Mouse (Mus musculus): Measurements from ENCODE around the gene Paf1.

The Paf1 gene

GRCm38 (mm10) chr7:28436932-28437570, 44.3 kb downstream of the Paf1 start, which contains the start of gene Gmfg:
Gene Gmfg (plus strand): TSS chr7:28437447.
- DNase-seq, result peak; percentile 95

- no peak for DNase-seq
Measured at GRCm38 (mm10) chr7:28437964-28438363, 45.2 kb downstream of the Paf1 start.

GRCm38 (mm10) chr7:28438771-28439170, 46.0 kb downstream of the Paf1 start:
- DNase-seq, result no peak

- DNase-seq, result peak; percentile 80
Measured at GRCm38 (mm10) chr7:28440739-28441138, 48.0 kb downstream of the Paf1 start.

- DNase-seq, result no peak
Measured at GRCm38 (mm10) chr7:28441776-28442485, 49.2 kb downstream of the Paf1 start.

GRCm38 (mm10) chr7:28442688-28443087, 49.9 kb downstream of the Paf1 start:
- DNase-seq, result no peak

GRCm38 (mm10) chr7:28444344-28444974, 51.7 kb downstream of the Paf1 start:
- DNase-seq, result no peak

- peak; percentile 84 for DNase-seq
Measured at GRCm38 (mm10) chr7:28446446-28446845, 53.7 kb downstream of the Paf1 start.

GRCm38 (mm10) chr7:28447101-28447830, 54.5 kb downstream of the Paf1 start:
- DNase-seq, result no peak

- no peak for DNase-seq
Measured at GRCm38 (mm10) chr7:28447865-28448820, 55.4 kb downstream of the Paf1 start.

Data from lung, postnatal 10 days (tissue).